Mouse (Mus musculus) cerebellum, postnatal 10 days (tissue): ENCODE data around the gene Vdr.

ENCODE experiments used
- DNase-seq, 2 experiments: peaks; one replicate each; pipeline ENCODE4 v3.0.0; 2021; ENCODE audit warnings: mixed read lengths in 2 of 2

The Vdr gene

DNA sequence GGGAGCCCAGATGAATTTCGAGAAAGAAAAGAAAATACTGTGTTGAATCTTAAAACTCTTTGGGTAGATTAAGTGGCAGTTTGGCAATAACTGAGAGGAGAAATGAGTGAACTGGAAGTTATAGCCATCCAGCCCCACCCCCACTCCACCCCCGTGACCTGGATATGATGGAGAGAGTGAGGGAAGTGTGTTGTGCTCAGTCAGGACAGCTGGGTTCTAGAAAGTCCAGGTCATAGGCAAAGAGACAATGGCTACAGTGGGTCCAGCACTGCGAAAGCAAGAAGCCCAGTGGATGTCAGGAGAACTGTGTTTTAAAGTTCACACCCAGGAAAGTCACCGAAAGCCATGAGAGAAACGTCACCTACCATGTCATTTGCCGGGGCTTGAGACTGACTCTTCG lies 8.8 kb upstream of the Vdr start:
- DNase-seq = no peak

DNA sequence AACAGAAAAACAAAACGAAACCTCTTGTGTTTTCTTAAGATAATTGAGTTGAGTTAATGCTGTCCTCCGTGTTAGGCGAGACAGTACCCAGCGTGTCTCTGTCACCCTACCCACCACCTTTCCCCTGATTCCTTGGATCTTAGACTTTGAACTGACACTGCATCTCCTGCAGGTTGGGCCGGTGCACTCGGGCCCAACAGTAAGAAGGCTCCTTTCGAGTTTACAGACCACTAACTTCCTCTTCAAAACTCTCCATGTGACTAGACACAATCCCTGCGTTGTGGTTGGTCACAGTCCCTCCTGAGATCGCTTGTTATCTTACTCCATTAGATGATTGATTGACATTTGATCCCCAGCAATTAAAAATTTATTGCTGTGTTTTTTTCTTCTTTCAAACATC lies 7.6 kb upstream of the Vdr start:
- no peak for DNase-seq

DNA sequence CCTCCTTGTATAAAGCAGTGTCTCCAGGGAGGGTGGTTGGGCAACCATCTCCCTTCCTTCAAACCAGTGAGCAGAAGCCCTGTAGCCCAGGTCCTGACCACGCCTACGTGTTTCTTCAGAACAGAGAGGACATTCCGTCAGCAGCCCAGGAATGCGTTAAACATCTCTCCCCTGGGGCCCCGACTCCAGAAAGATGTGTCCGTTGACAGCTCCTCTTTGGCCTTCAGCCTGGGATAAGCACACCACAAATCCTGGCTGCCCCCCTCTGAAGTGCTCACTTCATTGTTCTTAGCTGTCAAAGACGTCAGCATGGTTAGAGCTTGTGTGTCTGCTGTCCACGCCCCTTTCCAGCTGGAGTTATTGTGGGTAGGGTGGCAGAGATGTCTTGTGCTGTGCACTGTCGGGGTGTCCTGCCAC lies 3.9 kb upstream of the Vdr start:
- DNase-seq = no peak

DNA sequence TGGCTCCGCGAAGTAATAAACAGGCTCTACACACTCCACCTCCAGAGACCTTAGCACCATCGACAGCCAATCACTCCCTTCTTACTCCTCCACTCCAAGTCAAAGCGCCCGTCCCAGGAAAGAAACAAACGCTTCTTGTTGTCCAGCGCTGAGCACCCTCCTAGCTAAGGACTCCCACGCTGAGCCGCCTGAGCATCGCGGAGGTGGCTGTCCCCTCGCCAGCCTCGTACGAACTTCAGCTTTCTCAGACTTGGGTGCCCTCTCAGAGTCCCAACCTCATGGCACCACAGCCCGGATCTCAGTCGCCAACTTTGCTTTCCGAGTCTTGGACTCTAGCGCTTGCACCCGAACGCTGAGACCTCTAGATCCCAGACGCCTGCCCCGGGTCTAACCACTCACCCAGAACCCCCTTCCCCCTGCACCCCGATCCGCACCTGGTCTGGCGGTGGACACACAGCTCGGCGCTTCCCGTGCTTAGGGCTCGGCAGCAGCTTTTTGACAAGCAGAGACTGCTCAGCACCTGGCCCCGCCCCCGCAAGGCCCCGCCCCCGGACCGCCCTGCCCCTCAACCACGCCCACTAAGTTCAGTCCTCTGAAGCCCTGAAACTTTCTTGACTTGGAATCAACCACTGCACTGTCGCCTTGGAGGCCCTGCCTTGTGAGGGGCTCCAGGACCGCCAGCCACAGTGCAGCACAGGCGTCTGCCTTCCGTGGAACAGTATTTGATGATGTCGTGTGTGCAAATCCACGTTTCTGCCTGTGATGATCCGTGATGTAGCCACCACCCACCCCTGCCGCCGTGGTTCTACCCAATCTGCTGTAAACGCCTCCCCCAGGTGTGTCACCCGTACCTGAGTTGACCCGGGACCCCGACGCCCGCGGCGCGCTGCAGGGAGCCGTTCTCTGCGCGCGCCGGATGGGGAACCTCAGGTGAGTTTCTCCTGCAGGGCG lies 2.4 kb downstream of the Vdr start:
- peak; percentile 61 to 62 for DNase-seq

DNA sequence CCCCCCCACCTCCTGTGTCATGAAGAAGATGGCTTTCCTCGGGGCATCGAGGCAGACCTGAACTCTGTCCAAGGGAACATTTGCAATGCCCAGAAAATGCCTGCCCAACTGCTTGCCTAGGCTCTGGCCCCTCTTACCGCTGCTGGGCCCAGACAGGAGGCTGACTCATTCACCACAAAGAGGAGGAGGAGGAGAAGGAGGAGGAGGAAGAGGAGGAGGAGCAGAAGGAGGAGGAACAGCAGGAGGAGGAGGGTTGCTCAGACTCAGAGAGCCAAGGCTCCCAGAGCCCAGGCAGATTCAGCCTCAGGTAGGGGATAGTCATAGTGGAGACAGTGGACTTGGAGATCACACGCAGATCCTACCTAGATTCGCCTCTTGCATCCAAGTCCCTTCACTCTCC lies 3.2 kb downstream of the Vdr start:
- peak in 1 of 2 experiments; percentile 31 for DNase-seq

DNA sequence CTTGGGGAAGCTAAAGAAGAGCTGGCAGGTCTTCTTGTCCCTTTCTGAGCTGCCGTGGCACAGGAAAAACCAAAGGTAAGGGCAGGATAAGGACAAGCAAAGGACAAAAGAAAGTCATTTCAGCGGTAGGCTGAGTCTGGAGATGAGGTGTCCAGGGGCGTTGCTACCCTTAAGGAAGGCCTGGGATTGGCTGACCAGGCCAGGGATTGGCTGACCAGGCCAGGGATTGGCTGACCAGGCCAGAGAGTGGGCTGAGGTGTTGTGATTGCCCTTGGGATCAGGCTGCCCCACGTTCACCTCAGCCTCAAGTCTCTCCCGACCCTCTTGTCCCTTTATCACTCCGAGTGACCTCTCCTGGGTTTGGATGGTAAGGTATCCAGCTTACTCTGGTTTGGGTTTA lies 5.1 kb downstream of the Vdr start:
- DNase-seq = no peak

DNA sequence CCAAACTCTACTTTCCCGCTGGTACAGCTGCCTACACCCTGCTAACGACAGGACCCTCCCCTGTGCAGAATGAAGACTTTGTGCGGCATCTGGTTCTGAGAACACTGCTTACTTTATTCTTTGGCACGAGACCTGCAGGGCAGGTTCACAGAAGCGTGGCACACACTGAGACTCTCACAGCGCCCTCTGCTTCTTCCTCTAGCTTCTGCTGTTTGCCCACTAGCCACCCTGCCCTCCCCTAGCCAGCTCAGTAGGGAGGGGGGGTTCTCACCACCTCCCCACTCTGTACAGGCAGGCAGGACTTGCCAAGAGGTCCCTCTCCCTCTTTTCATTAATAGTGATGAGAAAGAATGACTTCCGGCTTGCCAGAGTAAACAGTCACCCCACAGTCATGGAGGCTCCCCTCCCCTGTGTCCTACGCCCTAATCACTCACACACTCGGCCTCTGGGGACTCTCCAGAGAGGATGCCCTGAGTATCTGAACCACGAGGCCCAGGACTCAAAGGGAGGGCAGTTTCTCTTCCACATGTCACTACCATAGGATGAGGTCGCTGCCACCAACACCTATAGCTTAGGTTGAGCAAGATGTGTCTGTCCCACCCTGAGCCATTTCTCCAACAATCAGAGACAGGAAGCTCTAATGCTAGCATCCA lies 6.0 kb downstream of the Vdr start:
- no peak for DNase-seq

DNA sequence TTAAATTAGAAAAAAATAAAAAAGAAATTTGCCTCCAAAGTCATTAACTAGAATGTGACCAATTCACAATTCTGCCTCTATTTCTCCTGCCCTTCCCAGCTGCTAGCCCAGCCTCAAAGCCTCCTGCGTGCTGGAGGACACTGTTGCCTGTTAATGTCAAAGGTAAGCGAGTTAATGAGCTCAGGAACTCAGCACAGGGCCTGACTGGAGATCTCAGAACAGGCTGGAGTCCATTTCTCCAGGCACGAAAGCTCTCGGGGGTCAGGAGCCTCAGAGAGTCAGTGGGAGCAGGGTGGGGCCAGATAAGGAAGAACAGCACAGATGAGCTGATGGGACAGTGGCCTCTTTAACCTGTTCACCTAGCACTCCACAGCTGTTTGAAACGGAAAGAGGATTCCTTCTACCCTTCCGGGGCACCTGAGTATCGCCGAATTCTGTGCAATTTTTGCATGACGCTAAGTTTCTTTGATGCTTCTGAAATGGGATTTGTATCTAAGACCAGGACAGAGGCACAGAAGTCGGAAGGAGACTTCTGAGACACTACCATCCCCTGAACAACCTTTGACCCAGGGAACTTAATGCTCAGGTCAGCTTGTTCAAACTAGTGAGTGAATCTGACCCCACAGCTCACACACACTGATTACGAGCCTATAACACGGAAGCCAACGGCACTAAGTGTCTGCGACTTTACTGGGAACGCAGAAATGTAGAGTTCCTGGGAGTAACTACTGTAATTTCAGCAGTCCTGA lies 7.0 kb downstream of the Vdr start:
- no peak for DNase-seq

DNA sequence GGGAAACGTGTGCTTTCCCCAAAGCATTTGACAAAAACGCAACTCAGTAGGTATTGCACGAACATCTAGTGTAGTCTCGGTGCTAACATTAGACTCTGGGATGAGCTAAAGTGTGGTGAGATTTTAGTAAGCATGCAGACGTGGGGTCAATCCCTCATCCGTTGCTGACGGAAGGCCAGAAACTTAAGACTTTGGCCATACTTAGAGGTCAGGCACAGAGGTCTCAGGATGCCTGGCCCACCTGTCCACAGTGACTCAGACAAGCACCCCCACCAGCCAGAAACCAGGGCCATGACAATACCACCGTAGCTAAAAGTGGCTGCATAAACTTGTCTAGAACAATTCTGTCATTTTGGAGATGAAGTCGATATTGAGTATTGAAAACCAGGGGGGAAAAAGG lies 9.4 kb downstream of the Vdr start:
- no peak for DNase-seq

DNA sequence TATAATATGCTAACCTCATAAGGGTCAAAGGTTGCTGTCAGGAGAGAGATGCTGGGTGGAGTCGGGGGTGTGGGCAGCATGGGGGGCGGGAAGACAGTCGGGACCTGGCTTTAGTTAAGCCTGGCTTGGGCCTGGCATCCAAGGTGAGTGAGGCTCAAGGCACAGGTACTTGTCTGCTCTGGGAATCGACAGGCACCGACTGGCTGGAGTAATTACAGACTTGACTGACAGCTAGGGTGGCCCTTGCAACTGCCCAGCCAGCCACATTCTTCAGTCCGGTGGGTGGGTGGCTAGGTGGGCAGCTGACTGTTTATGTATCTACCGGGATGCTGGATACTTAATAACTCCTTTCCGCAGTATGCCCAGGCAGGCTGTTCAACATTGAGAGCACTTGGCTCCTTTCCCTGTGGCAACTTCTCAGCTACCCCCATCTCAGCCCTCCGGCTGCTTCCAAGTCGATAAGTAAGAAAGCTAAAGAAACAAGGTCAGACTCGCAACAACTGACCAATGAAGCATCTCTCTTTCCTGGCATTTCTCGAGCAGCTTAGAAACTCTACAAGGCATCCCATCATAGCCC lies 10.0 kb downstream of the Vdr start:
- peak; percentile 46 to 48 for DNase-seq

DNA sequence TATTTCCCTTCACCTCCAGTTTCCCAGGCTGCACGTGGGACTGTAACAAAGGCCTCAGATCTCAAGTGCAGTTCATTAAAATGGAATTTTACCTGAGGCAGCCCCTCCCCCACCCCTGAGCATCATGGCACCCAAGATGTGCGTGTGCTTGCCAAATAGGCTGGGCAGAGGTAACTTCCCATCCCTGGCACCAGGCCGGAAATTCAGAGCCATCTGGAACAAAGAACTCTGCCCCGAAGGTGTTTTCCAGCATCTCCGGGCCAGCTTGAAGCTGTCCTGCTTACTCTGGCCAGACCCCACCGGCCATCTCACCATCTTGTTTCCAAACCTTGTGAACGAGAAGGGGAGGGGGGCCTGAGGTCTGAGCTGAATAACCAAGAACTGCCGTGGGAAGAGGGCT lies 10.7 kb downstream of the Vdr start:
- peak; percentile 76 to 80 for DNase-seq

DNA sequence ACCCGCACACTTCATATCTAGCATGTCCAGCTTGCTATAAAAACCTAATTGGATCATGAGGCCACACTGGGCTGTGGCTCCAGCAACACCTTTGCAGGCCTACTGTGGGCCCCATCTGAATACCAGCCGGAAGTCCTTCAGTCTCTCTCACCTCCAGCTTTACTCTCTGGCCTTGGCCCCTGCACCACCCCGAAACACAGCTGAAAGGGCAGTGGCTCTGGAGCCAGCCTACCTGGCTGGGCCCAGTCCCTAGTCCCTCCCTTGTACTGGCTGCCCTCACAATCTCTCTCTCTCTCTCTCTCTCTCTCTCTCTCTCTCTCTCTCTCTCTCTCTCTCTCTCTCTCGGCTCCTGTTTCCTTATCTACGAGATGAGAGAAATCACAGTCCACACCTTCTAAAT lies 11.6 kb downstream of the Vdr start:
- DNase-seq = no peak

DNA sequence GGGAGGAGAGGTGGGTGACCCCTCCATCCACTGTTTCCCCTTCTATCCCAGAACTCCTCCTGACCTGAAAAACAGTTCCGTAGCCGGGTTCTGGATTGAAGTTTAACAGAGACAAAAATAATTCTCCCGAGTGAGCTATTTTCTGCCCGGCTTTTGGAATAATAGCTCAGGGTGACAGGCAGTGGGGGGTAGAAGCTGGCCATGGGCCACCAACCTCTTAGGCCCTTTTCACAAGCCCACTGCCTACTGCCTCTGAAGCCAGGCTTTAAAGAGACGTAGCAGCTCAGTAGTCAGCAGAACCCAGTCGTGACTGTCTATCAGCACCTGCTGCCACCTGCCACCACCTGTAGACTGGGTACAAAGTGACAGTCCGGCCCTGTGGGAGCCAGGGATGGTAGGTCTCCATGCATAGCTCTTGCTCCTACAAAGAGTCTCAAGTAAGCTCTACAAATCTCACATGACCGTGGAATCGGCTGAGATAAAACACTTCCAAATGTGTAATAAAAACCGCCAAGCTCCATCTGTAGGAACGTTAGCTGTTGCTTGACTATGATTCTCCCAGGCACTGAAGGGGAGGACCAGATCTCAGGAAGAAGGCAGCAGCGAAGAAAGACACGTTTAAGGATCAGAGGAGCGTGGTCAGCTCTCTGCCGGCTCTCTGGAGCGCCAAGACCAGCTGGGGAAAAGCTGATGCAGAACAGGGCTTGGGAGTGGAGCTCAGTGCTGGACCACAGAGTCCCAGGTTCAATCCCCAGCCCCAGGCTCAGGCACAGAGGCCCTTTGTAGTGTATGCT lies 13.4 kb downstream of the Vdr start:
- DNase-seq = peak; percentile 62 to 64

DNA sequence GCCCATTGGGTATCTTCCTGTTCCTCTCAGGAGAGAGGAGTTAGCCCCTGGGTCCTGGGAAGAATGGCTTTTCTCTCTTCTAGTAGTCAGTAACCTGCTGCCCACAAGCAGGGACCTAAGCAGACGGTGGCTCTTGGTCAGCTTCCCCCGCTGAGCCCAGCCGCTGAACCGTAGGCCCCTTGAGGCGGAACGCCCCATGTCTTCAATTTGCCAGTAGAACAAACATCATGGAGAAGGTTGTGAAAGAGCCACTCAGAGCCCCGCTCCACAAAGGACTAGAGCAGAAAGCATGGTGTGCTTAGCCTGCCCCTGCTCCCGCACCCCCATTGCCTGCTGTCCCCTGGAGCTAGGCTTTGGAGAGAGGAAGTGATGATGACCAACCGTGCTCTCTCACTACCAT lies 14.1 kb downstream of the Vdr start:
- no peak for DNase-seq

DNA sequence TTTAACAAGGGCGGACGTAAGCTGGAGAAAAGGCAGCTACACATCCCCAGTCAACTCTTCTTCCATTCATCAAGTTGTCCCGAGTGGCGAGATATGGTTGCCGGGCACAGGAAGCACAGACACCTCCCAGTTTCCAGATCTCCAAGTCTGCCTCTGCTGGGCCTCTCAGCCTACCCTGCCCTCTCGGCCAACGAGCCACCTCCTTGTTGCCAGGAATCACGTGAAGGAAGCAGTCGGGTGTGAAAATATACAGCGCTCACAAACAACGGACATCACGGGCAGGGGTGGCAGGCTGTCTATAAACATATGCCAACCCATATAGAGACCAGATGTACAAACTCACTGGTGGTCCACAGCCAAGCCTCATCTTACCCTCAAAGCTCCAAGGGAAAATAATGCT lies 14.6 kb downstream of the Vdr start:
- DNase-seq = peak; percentile 38 to 40

DNA sequence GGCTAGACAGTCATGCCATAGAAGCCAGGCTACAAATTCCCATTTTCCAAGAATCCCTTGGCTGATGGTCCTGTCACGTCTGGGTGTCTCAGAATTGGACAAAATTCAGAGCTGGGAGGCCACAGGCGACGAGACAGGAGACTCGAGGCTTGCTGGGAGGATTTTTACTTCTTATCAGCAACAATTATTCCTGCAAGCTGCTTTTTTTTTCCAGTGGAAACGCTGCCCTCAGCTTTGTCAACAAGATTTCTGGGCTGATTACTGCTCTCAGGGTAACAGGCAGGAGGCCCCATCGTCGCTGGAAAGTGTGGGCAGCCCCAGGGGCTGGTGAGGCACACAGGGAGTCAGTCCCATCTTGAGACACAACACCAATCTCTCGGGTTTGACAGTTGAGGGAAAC lies 17.9 kb downstream of the Vdr start:
- no peak for DNase-seq

DNA sequence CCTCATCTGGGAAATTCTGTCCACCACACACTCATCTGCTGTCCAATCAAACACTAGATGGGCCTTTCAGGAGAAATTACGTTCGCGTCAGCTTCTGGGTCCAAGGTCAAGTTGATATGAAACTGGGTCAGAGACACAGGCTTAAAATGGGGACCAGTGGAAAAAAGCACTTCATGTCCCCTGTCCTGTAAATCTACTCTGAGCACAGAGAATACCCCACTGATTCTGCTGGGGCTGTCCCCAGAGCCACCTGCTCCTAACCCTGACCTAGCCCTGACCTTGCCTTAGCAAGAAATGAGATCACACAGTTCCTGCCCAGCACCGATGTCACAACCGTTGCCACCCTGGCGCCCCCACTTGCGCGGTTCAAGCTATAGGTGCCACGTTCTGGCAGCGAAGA lies 20.0 kb downstream of the Vdr start:
- DNase-seq = no peak

DNA sequence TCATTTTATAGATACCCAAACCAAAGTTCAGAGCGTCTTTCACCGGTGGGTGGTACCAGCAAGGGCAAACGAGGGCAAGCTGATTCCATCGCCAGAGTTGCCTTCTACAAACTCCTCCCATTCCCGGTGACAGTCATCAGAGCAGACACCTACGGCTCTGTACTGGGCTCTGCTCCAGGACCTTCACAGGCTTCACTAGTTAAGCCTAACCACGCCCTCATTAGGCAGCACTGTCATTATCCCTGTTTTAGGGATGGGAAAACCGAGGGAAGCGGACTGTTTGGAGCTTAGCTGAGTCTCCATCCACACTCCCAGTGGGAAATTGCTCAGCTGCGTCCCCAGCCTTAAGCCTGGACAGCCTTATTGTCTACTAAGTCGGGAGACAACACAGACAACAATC lies 20.4 kb downstream of the Vdr start:
- DNase-seq = peak; percentile 59 to 72

DNA sequence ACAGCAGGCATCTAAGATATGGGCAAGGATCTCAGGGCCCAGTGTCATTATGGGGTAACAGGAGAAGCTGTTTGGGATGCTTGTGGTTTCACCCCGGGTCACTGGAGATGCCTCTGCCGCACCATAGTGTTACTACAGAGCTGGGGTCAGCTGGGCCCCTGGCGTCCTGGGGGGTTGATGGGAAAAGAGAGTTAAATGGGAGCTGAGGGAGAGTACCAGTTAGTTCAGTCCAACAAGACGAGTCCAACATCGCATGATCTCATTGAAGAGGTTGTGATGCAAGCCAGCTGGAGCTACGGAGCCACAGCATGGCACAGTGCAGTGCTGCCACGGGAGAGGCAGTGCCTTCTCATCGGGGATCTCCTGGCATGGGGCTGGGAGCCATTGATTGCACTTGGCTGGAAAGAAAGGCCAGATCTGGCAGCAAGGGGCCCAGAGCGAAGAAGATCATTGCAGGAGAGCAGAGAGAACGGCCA lies 22.9 kb downstream of the Vdr start:
- peak in 1 of 2 experiments; percentile 54 for DNase-seq

DNA sequence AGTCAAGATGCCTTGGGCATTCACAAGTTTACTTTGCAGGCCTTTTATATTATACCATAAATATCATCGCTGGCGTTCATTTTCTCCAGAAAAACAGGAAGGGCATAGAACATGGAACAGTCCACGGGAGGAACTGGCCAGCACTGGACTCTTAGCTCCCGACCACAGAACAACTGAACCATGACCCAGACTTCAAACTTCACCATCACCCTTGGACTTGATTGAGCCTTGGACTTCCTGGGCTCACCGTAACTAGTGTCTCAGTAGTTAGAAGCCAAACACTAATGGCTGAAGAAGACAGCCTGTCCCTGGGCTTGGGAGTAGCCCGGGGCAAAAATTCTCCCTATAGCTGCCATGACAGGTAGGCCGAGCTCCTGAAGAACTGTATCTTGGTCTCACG lies 29.0 kb downstream of the Vdr start:
- DNase-seq = no peak

DNA sequence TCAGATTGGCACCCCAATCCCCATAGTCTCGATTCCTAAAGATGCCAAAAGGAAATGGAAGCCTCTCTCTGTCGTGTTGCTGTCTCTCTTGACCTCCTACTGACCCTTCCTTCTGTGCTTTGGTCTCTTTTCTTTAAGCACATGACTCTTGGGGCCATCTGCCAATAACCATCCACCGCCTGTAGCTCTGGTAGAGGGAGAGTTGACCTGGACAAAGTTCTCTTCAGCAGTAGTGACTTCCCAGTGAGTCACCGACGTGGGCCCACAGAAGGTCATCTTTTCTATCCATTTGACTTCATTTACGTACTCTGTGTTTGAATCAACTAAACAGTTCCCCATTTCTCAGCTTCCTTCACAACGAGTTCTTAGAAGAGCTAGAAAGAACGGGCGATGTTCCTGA lies 30.0 kb downstream of the Vdr start:
- DNase-seq = no peak

DNA sequence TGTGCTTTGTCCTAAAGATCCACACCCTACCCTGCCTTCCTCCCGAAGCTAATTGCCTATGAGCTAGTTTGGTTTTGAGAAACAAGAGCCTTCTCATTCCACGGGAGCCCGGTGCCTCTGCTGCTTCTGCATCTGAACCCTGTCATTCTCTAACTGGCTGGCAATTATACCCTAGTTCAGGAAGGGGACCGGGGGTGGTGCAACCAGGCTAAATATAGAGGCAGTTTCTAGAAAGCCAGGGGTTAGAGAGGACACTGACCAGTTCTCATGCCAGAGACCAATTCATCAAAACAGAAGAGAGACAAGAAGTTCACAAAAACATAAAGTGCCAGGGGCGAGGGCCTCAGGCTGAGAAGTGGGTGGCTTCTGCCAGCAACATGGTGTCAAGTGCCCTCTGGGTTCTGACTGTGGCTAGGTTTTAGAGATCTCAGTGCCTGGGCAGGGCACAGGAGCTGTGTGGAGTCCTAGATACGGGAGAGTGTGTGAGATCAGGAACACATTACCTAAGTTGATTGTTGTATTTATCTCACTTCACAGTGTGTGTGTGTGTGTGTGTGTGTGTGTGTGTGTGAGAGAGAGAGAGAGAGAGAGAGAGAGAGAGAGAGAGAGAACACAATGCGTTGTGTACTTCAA lies 31.6 kb downstream of the Vdr start:
- DNase-seq = no peak
